Mouse (Mus musculus) cortical plate, adult 2 months (tissue): ENCODE results near the gene Gin1.

Experiments used
- CTCF ChIP-seq: fragments of 200-500 bp; IDR thresholded peaks from 2 replicates; pipeline ENCODE4 v1.5.1; 2011; ENCODE audit warnings: mild to moderate bottlenecking, control low read depth, low read length; ENCODE audit not compliant: insufficient read depth; ENCODE audit errors: extremely low read depth
- POLR2A ChIP-seq: fragments of 200-500 bp; IDR thresholded peaks from 2 replicates; pipeline ENCODE4 v1.6.1; 2011; ENCODE audit warnings: mild to moderate bottlenecking, low read length, control low read depth; ENCODE audit not compliant: insufficient read depth; ENCODE audit errors: extremely low read depth

GRCm38 (mm10) chr1:97822904-97823303 lies 52.9 kb downstream of the Gin1 start:
- TF ChIP-seq CTCF = no peak
- TF ChIP-seq POLR2A = no peak
